Mouse (Mus musculus) layer of hippocampus, adult 2 months (tissue): Measurements from ENCODE around the gene Sema3g. TPM values are rescaled to one million over a fixed set of nuclear protein-coding genes. Genes with fewer than 3 reads are reported as not detected.

Source experiments
- DNase-seq, 2 experiments: peaks; one replicate each; pipeline ENCODE4 v3.0.0; 2022; ENCODE audit warnings: low spot score in 2 of 2
- H3K27ac ChIP-seq: fragments of 200-600 bp; 2 replicates; pipeline ENCODE4 v1.8.1; 2022
- H3K4me3 ChIP-seq: fragments of 200-600 bp; 2 replicates; pipeline ENCODE4 v1.8.1; 2022; ENCODE audit warnings: mild to moderate bottlenecking
- CTCF ChIP-seq: fragments of 200-600 bp; conservative IDR thresholded peaks from 2 replicates; pipeline ENCODE4 v1.8.1; 2022; ENCODE audit warnings: antibody characterized with exemption, mild to moderate bottlenecking, moderate library complexity
- long read RNA-seq, 2 experiments: library from polyadenylated mRNA; stranded (forward); transcript quantifications; one replicate each; pipeline ENCODE4 v2.0.0; 2021; ENCODE audit warnings: borderline mapping rate in 2 of 2
- total RNA-seq, 2 experiments: library from RNA; stranded (reverse); gene quantifications; 2 replicates each; pipeline ENCODE4 v1.2.3; 2021

The Sema3g gene
- 1 to 10 TPM; 5.0 to 6.1 TPM for total RNA-seq
- long read RNA-seq, experiment 1, partial matches to known transcripts, result 0 of 1 reads
- long read RNA-seq, experiment 1, other reads (novel, unspliced or antisense), result 1 of 1 reads
- long read RNA-seq, experiment 2, partial matches to known transcripts, result 0 of 1 reads
- long read RNA-seq, experiment 2, other reads (novel, unspliced or antisense), result 1 of 1 reads

DNA sequence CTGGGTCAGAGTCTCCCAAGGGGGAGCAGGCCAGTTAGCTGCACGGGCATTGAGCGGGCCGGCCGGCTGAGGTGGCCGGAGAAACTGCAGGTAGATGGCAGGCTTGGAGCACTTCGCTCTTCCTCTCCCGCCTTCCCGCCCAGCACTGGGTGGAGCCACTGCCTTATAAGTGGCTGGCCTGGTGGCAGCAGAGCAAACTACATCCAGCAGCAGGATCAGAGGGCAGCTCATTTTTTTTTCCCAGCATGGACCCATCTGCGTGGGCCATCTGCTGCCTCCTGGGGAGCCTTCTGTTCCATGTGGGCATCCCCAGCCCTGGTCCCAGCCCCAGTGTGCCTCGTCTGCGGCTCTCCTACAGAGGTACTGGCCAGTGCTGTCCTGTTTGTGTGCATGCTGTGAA, at the start of gene Sema3g:
Gene Sema3g (plus strand): TSS at position 195 of the 400 bp plus-strand sequence.
- no peak for DNase-seq
- Histone ChIP-seq H3K4me3 (0 out of 2 replicates have a peak within 1 kb of the TSS, but pooled peaks have one; percentile 8), H3K27ac (no peak within 1 kb of the TSS)
- peak; percentile 72 for TF ChIP-seq CTCF

DNA sequence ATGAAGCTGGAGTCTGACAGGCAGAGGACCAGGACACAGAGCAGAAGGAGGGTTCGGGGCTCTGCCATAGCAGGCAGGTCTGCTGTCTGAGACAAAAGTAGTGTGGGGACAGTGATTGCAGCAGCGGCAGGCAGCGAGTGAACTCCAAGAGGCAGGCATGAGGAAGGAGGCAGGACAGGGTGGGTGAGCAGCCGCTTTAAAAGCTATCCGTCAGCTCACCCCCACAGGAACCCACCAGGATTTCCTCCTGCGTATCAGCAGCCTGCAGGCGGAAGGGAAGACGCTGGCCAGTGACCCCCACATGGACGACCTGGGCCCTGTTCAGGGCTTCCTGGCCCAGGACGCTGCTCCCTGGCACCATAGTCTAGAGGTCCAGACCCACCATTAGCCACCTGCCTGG, 49.2 kb upstream of the Sema3g start, which contains the start of gene Stab1:
Gene Stab1 (minus strand): TSS at position 217 of the 400 bp plus-strand sequence.
- Histone ChIP-seq H3K4me3 (peak within 1 kb of the TSS; percentile 33), H3K27ac (peak within 1 kb of the TSS; percentile 32; the same call in 1 of the 2 replicates)
- no peak for TF ChIP-seq CTCF
- DNase-seq, result no peak

DNA sequence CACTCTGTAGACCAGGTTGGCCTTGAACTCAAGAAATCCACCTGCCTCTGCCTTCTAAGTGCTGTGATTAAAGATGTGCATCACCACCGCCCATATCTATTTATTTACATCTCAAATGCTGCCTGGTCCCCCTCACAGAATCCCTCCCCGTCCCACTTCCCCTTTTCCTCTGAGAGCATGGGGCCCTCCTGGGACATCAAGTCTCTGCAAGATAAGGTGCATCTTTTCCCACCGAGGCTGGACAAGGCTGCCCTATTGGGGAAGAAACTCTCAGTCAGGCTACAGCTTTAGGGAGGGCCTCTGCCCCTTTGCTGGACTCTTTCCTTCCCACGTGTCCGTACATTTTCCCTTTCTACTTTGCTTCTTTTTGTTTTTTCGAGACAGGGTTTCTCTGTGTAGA, 48.2 kb upstream of the Sema3g start:
- H3K27ac ChIP-seq, result no peak overlapping the region
- no peak for DNase-seq
- TF ChIP-seq CTCF, result no peak
- no peak overlapping the region for H3K4me3 ChIP-seq

DNA sequence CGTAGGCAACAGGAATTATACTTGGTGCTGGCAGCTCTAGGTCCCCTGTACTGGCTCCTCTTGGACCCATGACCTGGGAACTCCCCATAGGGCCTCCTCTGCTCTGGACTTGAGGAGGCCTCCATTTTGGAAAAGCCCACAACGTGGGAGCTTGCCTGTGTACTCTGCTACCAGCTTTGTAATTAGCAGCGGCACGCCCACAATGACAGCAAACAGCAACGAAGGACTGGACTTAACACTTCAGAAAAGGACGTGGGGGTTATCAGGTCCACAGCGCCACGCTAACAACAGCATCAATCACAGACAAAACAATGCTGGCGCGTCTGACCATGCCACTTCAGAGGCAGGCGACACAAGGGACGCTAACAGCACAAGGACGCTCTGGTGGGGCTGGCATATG, 46.7 kb upstream of the Sema3g start:
- no peak for DNase-seq
- no peak overlapping the region for H3K4me3 ChIP-seq
- no peak for TF ChIP-seq CTCF
- peak overlapping the region; percentile 60 for H3K27ac ChIP-seq

DNA sequence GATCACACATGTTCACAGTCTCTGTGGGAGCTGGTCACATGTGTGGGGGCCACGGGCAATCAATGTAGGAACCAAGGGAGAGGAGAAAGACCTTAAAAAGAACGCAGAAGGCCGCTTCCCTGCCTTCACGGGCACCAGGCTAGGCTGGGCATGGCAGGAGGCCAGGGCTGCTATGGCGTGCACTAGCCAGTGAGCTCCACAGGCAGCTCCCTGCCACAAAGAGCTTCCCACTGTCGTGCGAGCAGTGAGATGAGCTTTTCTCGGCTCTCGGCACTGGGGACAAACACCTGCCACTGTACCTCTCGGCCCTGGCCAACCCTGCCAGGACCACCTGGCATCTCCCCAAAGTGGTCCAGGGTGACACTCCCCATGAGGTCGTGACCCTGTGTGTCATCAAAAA, 46.3 kb upstream of the Sema3g start:
- TF ChIP-seq CTCF, result no peak
- DNase-seq, result no peak
- peak overlapping the region; percentile 60 for H3K27ac ChIP-seq
- H3K4me3 ChIP-seq, result no peak overlapping the region

DNA sequence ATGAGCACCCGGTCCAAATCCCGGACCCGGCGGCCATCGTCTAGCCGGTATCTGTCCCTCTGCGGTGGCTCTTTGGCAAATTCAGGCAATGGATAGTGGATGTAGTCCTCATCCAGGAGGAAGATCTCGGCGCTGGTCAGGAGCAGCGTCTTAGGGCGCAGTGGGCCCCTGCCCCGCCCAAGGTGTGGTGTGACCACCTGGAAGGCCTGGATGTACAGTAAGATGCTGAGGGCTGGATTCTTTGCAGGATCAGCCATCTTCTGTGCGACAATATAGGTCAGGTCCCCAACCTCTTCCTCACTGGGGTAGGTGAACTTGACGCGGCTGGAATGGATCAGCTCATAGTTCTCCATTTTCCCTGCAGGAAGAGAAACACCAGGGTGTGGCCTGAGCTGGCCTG, 45.8 kb upstream of the Sema3g start:
- TF ChIP-seq CTCF, result no peak
- H3K27ac ChIP-seq, result peak overlapping the region; percentile 60; the same call in 1 of the 2 replicates
- H3K4me3 ChIP-seq, result no peak overlapping the region
- no peak for DNase-seq

DNA sequence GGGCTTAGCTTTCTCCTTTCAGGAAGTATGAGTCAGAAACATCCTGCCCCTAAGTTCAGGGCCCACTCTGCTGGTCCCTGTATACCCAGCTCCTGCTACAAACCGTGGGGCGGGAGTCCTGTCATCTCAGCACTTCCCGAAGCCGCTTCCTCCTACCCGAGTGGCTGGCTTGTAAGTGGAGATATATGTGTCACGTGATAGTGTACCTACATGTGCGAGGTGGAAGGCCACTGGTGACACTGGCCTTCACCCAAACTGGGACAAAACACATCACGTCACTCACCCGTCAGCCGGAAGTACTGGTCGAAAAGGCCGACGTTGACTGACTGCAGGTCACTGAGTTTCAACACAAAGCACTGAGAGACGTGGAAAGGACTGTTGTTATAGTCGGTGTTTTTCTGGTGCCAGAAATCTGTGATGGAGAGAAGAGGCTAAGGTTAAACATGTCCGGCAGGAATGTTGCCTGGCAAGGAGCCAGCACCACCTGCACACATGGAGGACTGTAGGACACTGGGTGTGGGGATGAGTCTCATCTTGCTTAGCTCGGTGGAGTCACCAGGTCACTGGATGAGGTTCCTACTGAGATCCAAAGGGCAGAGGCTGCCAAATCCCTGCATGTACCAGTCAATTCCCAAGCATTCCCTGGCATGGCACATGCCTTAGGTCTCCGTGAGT, 44.7 kb upstream of the Sema3g start:
- no peak for DNase-seq
- Histone ChIP-seq H3K4me3 (no peak overlapping the region), H3K27ac (peak overlapping the region; percentile 15)
- TF ChIP-seq CTCF, result no peak

DNA sequence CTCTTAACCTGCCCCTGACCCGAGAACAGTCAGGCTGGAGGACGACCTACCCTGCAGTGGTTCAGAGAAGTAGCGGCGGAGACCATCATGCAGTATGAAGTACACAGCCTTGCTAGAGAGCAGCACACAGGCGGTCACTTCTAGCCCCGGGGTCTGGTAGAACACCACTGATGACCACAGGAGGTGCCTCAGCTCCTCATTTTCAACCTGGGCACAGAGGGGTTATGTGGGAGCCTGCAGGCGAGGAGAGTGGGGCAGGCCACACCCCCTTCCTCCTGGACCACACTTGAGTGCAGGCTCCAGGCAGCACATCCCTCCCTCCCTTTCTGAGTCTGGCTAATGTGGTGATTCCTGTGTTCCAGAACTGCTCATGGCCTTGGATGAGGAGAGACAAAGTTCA, 44.1 kb upstream of the Sema3g start:
- no peak for DNase-seq
- no peak for TF ChIP-seq CTCF

DNA sequence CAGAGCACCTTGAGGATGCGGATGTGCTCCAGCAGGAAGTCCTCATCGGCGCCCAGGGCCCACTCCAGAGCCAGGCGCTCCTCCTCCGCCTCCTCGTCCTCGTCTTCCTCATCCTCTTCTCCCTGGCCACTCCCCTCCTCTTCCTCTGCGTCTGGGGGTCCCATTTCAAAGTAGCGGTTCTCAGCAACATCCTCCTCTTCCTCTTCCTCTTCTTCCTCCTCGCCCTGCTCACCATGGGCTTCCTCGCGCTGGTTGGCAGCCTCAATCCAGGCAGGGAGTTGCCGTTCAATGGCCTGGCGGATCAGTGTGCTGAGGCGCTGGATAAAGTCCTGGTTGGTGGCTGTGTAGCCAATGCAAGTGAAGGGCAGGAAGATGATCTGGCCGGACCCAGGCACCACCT, 40.4 kb upstream of the Sema3g start:
- DNase-seq, result no peak
- peak overlapping the region; percentile 59; the same call in 1 of the 2 replicates for H3K27ac ChIP-seq
- TF ChIP-seq CTCF, result no peak
- no peak overlapping the region for H3K4me3 ChIP-seq

More for the DNA sequence above, 44.1 kb upstream of the Sema3g start:
- Histone ChIP-seq H3K27ac (peak overlapping the region; percentile 15), H3K4me3 (no peak overlapping the region)

DNA sequence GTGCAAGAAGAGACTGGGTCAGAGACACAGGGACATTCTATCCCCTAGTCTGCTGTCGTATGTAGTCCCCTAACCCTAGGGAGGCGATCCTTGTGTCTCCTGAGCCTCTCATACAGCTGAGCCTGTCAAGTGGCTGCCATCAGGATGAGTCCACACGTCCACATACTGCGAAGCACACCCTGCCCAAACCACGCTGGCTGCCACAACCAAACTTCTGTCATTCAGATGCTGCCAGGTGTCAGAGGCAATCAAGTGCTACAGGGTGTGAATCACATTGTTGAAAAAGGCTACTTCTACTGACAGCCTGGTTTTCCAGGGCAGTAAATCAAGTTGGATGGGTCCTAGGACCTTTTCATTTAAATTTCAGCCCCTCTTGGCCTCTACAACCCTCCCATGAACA, 39.9 kb upstream of the Sema3g start:
- H3K27ac ChIP-seq, result peak overlapping the region; percentile 59; the same call in 1 of the 2 replicates
- H3K4me3 ChIP-seq, result no peak overlapping the region
- TF ChIP-seq CTCF, result no peak
- DNase-seq, result no peak

DNA sequence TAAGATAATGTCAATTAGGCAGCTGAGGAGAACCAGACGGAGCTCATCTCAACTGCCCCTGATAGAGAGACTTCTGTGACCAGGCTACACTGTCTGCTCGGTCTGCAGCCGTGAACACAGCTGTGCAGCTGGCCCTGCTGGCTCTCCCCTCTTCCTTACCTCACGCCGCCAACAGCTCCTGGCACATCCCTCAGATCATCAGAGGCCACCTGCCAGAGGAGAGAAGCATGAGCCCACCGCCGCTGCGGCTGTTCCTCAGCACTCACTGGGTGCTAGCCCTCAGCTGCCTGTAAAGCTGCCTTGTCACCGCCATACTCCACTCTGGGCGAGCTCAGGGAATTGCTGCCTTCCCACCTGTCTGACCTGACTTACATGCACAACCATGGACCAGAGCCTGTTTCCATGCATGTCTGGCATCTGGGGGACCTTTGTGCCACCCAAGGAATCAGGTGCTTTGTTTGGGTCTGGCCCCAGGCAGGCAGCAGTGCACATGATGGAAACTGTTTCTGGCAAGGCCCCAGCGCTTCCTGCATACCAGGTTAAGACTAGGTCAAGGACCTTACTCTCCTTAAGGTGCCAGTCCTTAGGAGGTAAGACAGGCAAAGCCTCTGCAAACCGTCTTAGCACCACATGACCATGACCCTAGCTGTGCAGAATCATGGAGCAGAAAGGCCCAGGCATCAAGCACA, 37.8 kb upstream of the Sema3g start:
- Histone ChIP-seq H3K4me3 (no peak overlapping the region), H3K27ac (peak overlapping the region; percentile 76)
- no peak for DNase-seq
- no peak for TF ChIP-seq CTCF

DNA sequence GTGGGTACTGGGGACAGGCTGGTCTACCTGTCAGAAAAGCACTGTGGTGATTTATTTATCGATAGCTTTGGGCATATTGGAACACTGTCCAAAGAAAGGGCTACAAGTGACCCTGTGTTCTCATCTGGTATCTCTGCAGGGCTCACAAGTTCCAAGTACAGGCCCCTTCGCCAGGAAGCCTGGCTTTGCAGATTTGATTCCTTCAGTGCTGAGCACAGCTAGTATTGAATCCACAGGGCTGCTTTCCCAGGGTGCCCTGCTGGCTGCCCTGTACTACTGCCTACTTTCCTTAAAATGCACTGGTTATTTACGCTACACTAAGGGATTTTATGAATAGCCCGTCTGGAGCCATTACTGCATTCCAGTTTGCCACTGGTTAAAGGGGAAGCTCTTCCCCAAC, 36.1 kb upstream of the Sema3g start:
- no peak overlapping the region for H3K4me3 ChIP-seq
- 0 out of 2 replicates have a peak, but pooled peaks have one; percentile 23 for TF ChIP-seq CTCF
- H3K27ac ChIP-seq, result peak overlapping the region; percentile 76
- no peak for DNase-seq

DNA sequence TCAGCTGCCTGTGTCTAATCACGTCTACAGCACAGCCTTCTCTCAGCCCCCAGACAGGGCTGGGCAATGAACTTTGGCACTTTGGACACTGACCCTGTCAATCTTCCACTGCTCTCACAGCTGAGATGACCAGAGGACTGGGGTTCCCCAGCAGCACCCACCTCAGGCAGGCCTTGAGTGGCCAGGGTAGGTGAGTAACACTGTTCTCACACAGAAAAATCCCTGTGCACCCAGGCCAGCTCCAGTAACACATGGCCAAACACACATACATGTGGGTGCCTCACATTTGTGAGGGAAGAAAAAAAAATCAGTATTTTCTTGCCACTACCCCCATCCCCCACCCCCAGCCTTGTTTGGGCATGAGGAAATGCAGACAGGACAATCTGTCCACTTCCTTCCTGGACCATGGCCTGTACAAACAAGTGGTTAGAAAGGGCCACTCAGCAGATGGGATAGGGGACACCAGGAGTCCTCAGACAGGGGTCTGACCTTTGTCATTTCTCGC, 34.8 kb upstream of the Sema3g start:
- DNase-seq, result no peak
- no peak for TF ChIP-seq CTCF
- Histone ChIP-seq H3K4me3 (no peak overlapping the region), H3K27ac (peak overlapping the region; percentile 76)
